Mouse (Mus musculus): Measurements from ENCODE around the gene Zfp446.

The Zfp446 gene

GRCm38 (mm10) chr7:13025511-13026112 lies 48.0 kb downstream of the Zfp446 start:
- no peak for DNase-seq

- DNase-seq: no peak
Observed at GRCm38 (mm10) chr7:13028986-13029385, 51.3 kb downstream of the Zfp446 start.

GRCm38 (mm10) chr7:13031069-13031468 lies 53.4 kb downstream of the Zfp446 start:
- DNase-seq: peak; percentile 29

GRCm38 (mm10) chr7:13031983-13032382 lies 54.3 kb downstream of the Zfp446 start:
- DNase-seq: no peak

- DNase-seq: no peak
Observed at GRCm38 (mm10) chr7:13032541-13032940, 54.9 kb downstream of the Zfp446 start.

- DNase-seq: no peak
Observed at GRCm38 (mm10) chr7:13033451-13034147, 56.0 kb downstream of the Zfp446 start.

GRCm38 (mm10) chr7:13034148-13034977 lies 56.7 kb downstream of the Zfp446 start, which contains the start of gene Chmp2a:
Chmp2a (minus strand) TSS chr7:13034807.
- peak; percentile 98 for DNase-seq

All from right cerebral cortex, postnatal 4 days (tissue).